Mouse (Mus musculus) testis, adult 2 months (tissue): ENCODE results near the gene Apoc4. TPM values are rescaled to one million over a fixed set of nuclear protein-coding genes. Genes with fewer than 3 reads are reported as not detected.
A peak's percentile ranks its signal among the peaks of the same experiment; 100 is the strongest.

Experiments used
- H3K27ac ChIP-seq: fragments of 200-500 bp; 2 replicates; pipeline ENCODE4 v1.5.1; 2012; ENCODE audit warnings: low read depth, low read length; ENCODE audit not compliant: control insufficient read depth, insufficient read depth
- H3K27me3 ChIP-seq: fragments of 200-500 bp; 2 replicates; pipeline ENCODE4 v1.6.1; 2012; ENCODE audit warnings: mild to moderate bottlenecking, low read length, moderate library complexity; ENCODE audit not compliant: control insufficient read depth, insufficient read depth
- H3K36me3 ChIP-seq: fragments of 200-500 bp; 2 replicates; pipeline ENCODE4 v1.6.1; 2012; ENCODE audit warnings: mild to moderate bottlenecking, low read length; ENCODE audit not compliant: control insufficient read depth, insufficient read depth
- H3K4me1 ChIP-seq: fragments of 200-500 bp; 2 replicates; pipeline ENCODE4 v1.6.1; 2012; ENCODE audit warnings: low read length; ENCODE audit not compliant: control insufficient read depth, insufficient read depth
- H3K4me3 ChIP-seq: fragments of 200-500 bp; 2 replicates; pipeline ENCODE4 v1.5.1; 2012; ENCODE audit warnings: low read depth, mild to moderate bottlenecking, low read length, moderate library complexity, mixed read lengths; ENCODE audit not compliant: control insufficient read depth
- CTCF ChIP-seq: fragments of 200-500 bp; IDR thresholded peaks from 2 replicates; pipeline ENCODE4 v1.5.1; 2012; ENCODE audit warnings: low read depth, mild to moderate bottlenecking, inconsistent platforms, low read length, moderate library complexity; ENCODE audit not compliant: control insufficient read depth, insufficient read depth, insufficient replicate concordance
- POLR2A ChIP-seq: fragments of 200-500 bp; IDR thresholded peaks from 2 replicates; pipeline ENCODE4 v1.6.1; 2012; ENCODE audit warnings: low read depth, mild to moderate bottlenecking, inconsistent platforms, low read length, moderate library complexity; ENCODE audit not compliant: control insufficient read depth
- polyA plus RNA-seq: library from polyadenylated mRNA; depleted of rRNA; stranded (reverse); fragments of >200 nt; gene quantifications from 2 replicates; pipeline ENCODE4 v1.2.3, GENCODE M21; 2012

The Apoc4 gene
- polyA plus RNA-seq, 1 experiment, result not detected

DNA sequence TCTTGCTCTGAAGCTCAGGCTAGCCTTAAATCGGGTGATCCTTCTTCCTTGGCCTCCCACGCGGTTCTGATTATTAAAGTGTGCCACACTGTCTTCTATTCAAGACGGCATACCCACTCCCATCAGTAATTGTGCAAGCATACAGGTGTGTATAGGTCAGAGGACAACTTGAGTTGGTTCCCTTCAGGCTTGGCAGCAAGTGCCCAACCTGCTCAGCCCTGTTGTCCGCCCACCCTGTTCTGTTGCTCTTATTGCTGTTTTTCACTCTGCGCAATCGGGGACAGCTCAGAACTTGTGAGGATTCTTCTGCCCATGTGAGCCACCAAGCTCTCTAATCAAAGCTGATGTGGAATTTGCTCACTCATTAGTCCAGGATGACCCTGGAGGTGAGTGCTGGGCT lies 24.0 kb upstream of the Apoc4 start:
- no peaks in the 10 kb centered on the region; the same call in none of the 2 replicates for H3K36me3 ChIP-seq
- H3K27ac ChIP-seq, result no peak overlapping the region
- peaks cover 2% of the 10 kb centered on the region; the same call in 1 of the 2 replicates for H3K4me1 ChIP-seq
- H3K4me3 ChIP-seq, result no peak overlapping the region
- H3K27me3 ChIP-seq, result no peaks in the 10 kb centered on the region
- TF ChIP-seq CTCF, result no peak
- TF ChIP-seq POLR2A, result no peak

DNA sequence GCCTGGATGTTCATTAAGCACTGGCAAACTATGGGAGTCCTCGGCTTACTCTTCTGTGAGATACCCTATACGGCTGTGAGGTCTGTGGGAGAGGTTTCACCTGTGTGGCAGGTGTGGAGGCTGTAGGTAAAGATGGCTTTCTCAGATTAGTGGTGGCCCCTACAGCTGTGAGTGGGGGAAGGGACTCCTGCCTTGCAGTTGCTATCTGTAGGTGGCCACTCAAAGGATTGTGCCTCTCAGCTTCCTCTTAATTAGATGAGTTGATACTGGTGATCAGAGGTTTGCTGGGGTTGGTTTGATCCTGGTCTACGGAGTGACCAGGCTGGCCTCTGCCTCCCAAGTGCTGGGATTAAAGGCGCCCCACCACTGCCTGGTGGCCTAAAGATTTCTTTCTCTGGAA lies 23.2 kb upstream of the Apoc4 start:
- TF ChIP-seq POLR2A (no peak), CTCF (no peak)
- H3K27ac ChIP-seq, result no peak overlapping the region
- peaks cover 3% of the 10 kb centered on the region; the same call in 1 of the 2 replicates for H3K4me1 ChIP-seq
- no peaks in the 10 kb centered on the region for H3K27me3 ChIP-seq
- no peak overlapping the region for H3K4me3 ChIP-seq
- no peaks in the 10 kb centered on the region; the same call in none of the 2 replicates for H3K36me3 ChIP-seq

DNA sequence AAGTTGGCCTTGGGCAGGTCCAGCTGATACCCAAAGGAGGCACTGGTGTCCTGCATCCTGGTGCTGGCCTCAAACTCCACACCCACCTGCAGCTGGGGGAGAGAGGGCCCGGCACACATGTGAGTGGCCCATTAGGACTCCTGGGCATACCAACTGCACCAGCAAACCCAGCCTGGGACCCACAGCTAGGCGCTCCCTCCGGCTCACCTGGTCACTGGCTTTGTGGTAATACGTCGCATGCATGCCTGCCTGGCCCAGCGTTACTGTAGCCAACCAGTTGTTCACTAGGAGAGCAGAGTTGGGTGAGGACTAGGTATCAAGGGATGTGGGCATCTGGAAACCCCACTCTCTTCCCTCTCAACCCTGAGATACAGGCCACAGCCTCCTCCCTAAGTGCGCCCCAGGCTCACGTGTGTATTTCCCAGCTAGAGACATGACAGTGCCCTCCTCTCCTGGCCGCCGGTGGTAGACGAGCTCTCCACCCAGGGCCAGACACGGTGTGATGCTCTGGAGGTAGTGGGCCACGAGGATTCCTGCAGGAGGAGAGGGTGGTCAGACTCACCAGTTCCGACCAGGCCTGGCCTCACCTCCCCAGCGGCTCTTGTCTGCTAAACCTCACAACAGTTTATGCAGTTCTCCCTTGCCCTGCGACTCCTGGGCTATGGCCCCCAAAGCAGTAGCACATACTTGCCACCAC lies 21.7 kb upstream of the Apoc4 start:
- H3K27ac ChIP-seq, result no peak overlapping the region
- no peak overlapping the region for H3K4me3 ChIP-seq
- H3K4me1 ChIP-seq, result peaks cover 13% of the 10 kb centered on the region
- no peak for TF ChIP-seq POLR2A
- TF ChIP-seq CTCF, result no peak
- no peaks in the 10 kb centered on the region; the same call in 1 of the 2 replicates for H3K27me3 ChIP-seq
- H3K36me3 ChIP-seq, result no peaks in the 10 kb centered on the region; the same call in none of the 2 replicates

DNA sequence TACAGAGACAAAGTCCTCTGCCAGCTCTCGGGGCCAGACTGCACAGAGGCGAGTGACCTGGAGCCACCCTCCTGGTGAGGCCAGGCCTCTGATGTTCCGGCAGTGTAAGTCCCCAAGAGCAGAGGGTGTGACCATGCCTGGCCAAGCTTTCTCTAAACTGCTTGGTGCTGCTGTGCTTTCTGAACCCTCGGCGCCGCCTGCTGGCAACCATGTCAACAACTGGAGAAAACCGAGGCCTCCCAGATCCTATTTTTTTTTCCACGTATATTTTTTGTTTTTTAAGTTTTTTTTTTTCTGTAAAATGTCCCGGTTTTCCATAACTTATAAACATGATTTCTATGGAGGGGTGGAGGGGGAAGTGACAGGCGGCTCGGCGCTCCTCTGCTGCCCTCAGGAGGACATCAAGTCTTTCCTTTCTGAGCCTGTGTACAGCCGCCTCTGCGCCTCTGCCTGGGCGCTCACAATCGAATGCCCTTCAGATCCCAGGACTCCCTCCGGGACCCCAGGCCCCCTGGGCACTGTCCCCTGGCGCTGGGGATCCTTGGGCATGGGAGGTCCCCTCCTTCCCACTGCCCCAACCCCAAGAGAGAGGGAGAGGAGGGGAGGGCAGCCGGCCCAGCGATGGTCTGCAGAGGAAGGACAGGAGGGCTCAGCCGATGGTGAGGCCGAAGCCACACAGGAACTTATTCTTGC lies 19.9 kb upstream of the Apoc4 start:
- H3K27me3 ChIP-seq, result no peaks in the 10 kb centered on the region; the same call in 1 of the 2 replicates
- H3K4me1 ChIP-seq, result peaks cover 14% of the 10 kb centered on the region
- TF ChIP-seq POLR2A, result no peak
- TF ChIP-seq CTCF, result peak; percentile 41; the same call in 1 of the 2 replicates
- no peaks in the 10 kb centered on the region for H3K36me3 ChIP-seq
- H3K27ac ChIP-seq, result no peak overlapping the region
- no peak overlapping the region for H3K4me3 ChIP-seq

DNA sequence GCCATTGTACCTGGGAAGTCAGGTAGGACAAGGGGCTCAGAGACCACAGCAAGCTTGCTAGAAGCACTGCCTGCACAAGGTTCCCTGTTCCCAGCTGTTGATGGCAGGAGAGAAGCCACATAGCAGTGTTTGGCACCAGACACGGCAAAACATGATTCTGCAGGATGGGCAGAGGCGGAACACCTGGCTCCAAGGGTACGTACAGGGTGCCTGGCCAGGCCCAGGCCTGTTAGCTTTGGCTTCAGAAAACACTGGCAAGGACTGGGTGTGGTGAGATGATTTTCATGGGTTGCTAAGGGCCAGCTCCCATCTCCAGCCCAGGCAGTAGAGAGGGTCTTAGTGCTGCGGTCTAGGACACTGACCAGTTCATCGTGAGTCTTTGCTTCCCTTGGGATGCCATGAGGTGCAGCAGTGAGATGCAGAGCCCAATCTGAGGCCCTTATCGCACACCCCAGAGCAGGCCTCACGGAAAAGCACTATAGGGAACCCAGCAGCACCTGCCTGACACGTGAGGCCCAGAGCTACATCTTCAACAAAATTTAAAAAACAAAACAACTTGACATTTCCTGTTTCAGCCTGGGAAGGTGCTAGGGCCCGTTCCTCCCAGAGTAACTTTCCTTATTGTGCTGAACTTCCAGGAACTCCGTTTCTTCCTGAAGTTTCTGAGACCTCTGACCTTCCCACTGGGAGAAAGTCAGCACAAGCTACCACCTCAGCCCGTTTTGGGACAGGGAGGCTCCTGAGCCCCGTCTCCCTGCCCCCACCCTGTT lies 19.2 kb upstream of the Apoc4 start:
- Histone ChIP-seq H3K36me3 (no peaks in the 10 kb centered on the region), H3K4me1 (peaks cover 14% of the 10 kb centered on the region), H3K4me3 (no peak overlapping the region), H3K27me3 (no peaks in the 10 kb centered on the region; the same call in 1 of the 2 replicates), H3K27ac (no peak overlapping the region)
- TF ChIP-seq CTCF, result no peak

DNA sequence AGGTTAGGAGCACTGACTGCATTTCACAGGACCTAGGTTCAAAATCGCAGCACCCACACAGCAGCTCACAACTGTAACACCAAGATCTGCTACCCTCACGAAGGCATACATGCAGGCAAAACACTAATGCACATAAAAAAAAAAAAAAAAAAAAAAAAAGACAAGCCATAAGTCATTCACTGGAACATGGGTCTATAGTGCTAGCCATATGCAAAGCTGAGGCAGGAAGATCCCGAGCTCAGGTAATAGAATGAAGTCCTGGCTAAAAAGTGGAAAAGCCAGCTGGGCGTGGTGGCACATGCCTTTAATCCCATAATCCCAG lies 18.5 kb upstream of the Apoc4 start:
- Histone ChIP-seq H3K36me3 (no peaks in the 10 kb centered on the region), H3K27ac (no peak overlapping the region), H3K4me3 (no peak overlapping the region), H3K27me3 (no peaks in the 10 kb centered on the region; the same call in 1 of the 2 replicates), H3K4me1 (peaks cover 14% of the 10 kb centered on the region)
- no peak for TF ChIP-seq POLR2A
- TF ChIP-seq CTCF, result no peak
